Mouse (Mus musculus) kidney, adult 2 months (tissue): ENCODE measurements at regions not wholly inside any gene's neighbourhood (a gene's known extent, or its start where the extent isn't known, plus 50 kb on each side); places are given as distances from the start of the nearest gene placed in this dataset.
A peak's percentile ranks its signal among the peaks of the same experiment; 100 is the strongest.

Experiments used
- DNase-seq: peaks from one replicate; pipeline ENCODE4 v3.0.0; 2021
- H3K27ac ChIP-seq: fragments of 200-500 bp; 2 replicates; pipeline ENCODE4 v1.5.1; 2012; ENCODE audit warnings: low read depth, low read length, control low read depth, inconsistent platforms; ENCODE audit not compliant: insufficient read depth
- H3K27me3 ChIP-seq: fragments of 200-500 bp; replicated peaks from 2 replicates; pipeline ENCODE4 v1.6.1; 2012; ENCODE audit warnings: mild to moderate bottlenecking, moderate library complexity, low read length, inconsistent platforms; ENCODE audit not compliant: control insufficient read depth, insufficient read depth
- H3K36me3 ChIP-seq: fragments of 200-500 bp; 2 replicates; pipeline ENCODE4 v1.6.1; 2012; ENCODE audit warnings: mild to moderate bottlenecking, moderate library complexity, low read length, inconsistent platforms; ENCODE audit not compliant: control insufficient read depth, insufficient read depth
- H3K4me1 ChIP-seq: fragments of 200-500 bp; 2 replicates; pipeline ENCODE4 v1.6.1; 2011; ENCODE audit warnings: low read length; ENCODE audit not compliant: control insufficient read depth, insufficient read depth
- H3K4me3 ChIP-seq: fragments of 200-500 bp; 2 replicates; pipeline ENCODE4 v1.5.1; 2011; ENCODE audit warnings: mild to moderate bottlenecking, low read depth, low read length, control low read depth; ENCODE audit not compliant: insufficient read depth
- CTCF ChIP-seq: fragments of 200-500 bp; conservative IDR thresholded peaks from 2 replicates; pipeline ENCODE4 v1.5.1; 2011; ENCODE audit warnings: low read depth, mild to moderate bottlenecking, control low read depth, low read length, moderate library complexity, mixed read lengths; ENCODE audit not compliant: insufficient read depth, insufficient read length
- POLR2A ChIP-seq: fragments of 200-500 bp; IDR thresholded peaks from one replicate; pipeline ENCODE4 v1.6.1; 2011; ENCODE audit warnings: low read depth, low read length, control low read depth
- WGBS: fragments of 180-500 bp; shearing (Covaris S2); methylation state at CpG from one replicate; pipeline ENCODE4 v1.1.7; 2018; 5-methylcytosine and 5-hydroxymethylcytosine counted together

- TF ChIP-seq CTCF (no peak), POLR2A (no peak)
Observed at GRCm38 (mm10) chr6:37721736-37722135, 148.9 kb upstream of the Trim24 start.

GRCm38 (mm10) chr6:37723337-37723736 is 147.3 kb upstream of the Trim24 start:
- peaks cover 3% of the 10 kb centered on the region; the same call in 1 of the 2 replicates for H3K4me1 ChIP-seq
- H3K36me3 ChIP-seq, result no peaks in the 10 kb centered on the region
- H3K27me3 ChIP-seq, result no peaks in the 10 kb centered on the region
- WGBS, result 48% methylated on average over 4 of the region's 4 CpGs
- DNase-seq, result peak; percentile 82
- no peak for TF ChIP-seq POLR2A
- TF ChIP-seq CTCF, result no peak
- no peak overlapping the region for H3K4me3 ChIP-seq
- peak overlapping the region; percentile 78 for H3K27ac ChIP-seq

More at GRCm38 (mm10) chr6:37721736-37722135, 148.9 kb upstream of the Trim24 start:
- WGBS, result 61% methylated on average over 1 of the region's 1 CpGs
- no peak overlapping the region for H3K4me3 ChIP-seq
- no peaks in the 10 kb centered on the region for H3K27me3 ChIP-seq
- peaks cover 3% of the 10 kb centered on the region; the same call in 1 of the 2 replicates for H3K4me1 ChIP-seq
- no peaks in the 10 kb centered on the region for H3K36me3 ChIP-seq
- no peak for DNase-seq
- no peak overlapping the region for H3K27ac ChIP-seq

GRCm38 (mm10) chr6:37724240-37724639 is 146.4 kb upstream of the Trim24 start:
- DNase-seq, result no peak
- TF ChIP-seq CTCF, result no peak
- no peak for TF ChIP-seq POLR2A
- Histone ChIP-seq H3K4me1 (peaks cover 3% of the 10 kb centered on the region; the same call in 1 of the 2 replicates), H3K27me3 (no peaks in the 10 kb centered on the region), H3K36me3 (no peaks in the 10 kb centered on the region), H3K4me3 (no peak overlapping the region), H3K27ac (no peak overlapping the region)
- 93% methylated on average over 5 of the region's 5 CpGs for WGBS

- WGBS, result 100% methylated on average over 2 of the region's 2 CpGs
Observed at GRCm38 (mm10) chr6:37728621-37729020, 142.0 kb upstream of the Trim24 start.

GRCm38 (mm10) chr6:37729165-37729564 is 141.4 kb upstream of the Trim24 start:
- no peaks in the 10 kb centered on the region for H3K27me3 ChIP-seq
- WGBS, result 97% methylated on average over 2 of the region's 2 CpGs
- DNase-seq, result no peak
- no peak overlapping the region for H3K27ac ChIP-seq
- no peaks in the 10 kb centered on the region for H3K36me3 ChIP-seq
- H3K4me3 ChIP-seq, result no peak overlapping the region
- TF ChIP-seq CTCF (no peak), POLR2A (no peak)
- peaks cover 3% of the 10 kb centered on the region; the same call in 1 of the 2 replicates for H3K4me1 ChIP-seq

More at GRCm38 (mm10) chr6:37728621-37729020, 142.0 kb upstream of the Trim24 start:
- Histone ChIP-seq H3K27ac (no peak overlapping the region), H3K27me3 (no peaks in the 10 kb centered on the region), H3K4me1 (peaks cover 3% of the 10 kb centered on the region; the same call in 1 of the 2 replicates), H3K4me3 (no peak overlapping the region), H3K36me3 (no peaks in the 10 kb centered on the region)
- no peak for TF ChIP-seq POLR2A
- no peak for TF ChIP-seq CTCF
- no peak for DNase-seq

GRCm38 (mm10) chr6:37730500-37731239 is 139.9 kb upstream of the Trim24 start:
- peak; percentile 72 for DNase-seq
- TF ChIP-seq POLR2A (no peak), CTCF (no peak)
- H3K27ac ChIP-seq, result peak overlapping the region; percentile 27; the same call in 1 of the 2 replicates

GRCm38 (mm10) chr6:37732385-37732784 is 138.2 kb upstream of the Trim24 start:
- 45% methylated on average over 10 of the region's 10 CpGs for WGBS
- H3K36me3 ChIP-seq, result no peaks in the 10 kb centered on the region
- TF ChIP-seq POLR2A (no peak), CTCF (no peak)
- peaks cover 3% of the 10 kb centered on the region; the same call in 1 of the 2 replicates for H3K4me1 ChIP-seq
- DNase-seq, result peak; percentile 93
- no peaks in the 10 kb centered on the region for H3K27me3 ChIP-seq
- no peak overlapping the region for H3K4me3 ChIP-seq
- H3K27ac ChIP-seq, result no peak overlapping the region; the same call in 1 of the 2 replicates

More at GRCm38 (mm10) chr6:37730500-37731239, 139.9 kb upstream of the Trim24 start:
- peaks cover 3% of the 10 kb centered on the region; the same call in 1 of the 2 replicates for H3K4me1 ChIP-seq
- H3K27me3 ChIP-seq, result no peaks in the 10 kb centered on the region
- WGBS, result 60% methylated on average over 8 of the region's 8 CpGs
- no peak overlapping the region for H3K4me3 ChIP-seq
- H3K36me3 ChIP-seq, result no peaks in the 10 kb centered on the region
